Mouse (Mus musculus) heart, adult 2 months (tissue): ENCODE data around the gene Tesmin.

ENCODE experiments used
- CTCF ChIP-seq: fragments of 200-600 bp; IDR thresholded peaks from 2 replicates; pipeline ENCODE4 v1.8.1; 2022; ENCODE audit warnings: antibody characterized with exemption, mild to moderate bottlenecking, moderate library complexity
- EP300 ChIP-seq: fragments of 200-500 bp; IDR thresholded peaks from 2 replicates; pipeline ENCODE4 v1.6.1; 2011; ENCODE audit warnings: low read depth, low read length, control low read depth; ENCODE audit not compliant: insufficient read depth

DNA sequence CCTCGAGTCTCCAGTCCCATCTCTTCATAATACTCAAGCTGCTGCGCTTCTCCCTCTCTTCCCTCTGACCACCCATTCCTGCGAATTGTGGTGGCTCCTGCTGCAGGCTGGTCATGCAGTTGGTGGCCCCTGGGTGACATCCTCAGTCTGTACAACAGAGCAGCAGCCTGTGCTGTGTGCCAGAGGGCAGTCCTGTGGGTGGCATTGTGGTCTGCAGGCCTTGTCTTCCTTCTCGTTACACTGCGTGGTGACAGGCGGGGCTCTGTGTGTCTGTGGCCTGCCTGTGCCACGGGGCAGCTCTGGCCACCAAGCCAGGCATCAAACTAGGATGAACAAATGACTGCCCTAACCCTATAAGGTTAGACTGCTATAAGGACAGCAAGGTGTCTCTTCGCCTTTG, 49.5 kb upstream of the Tesmin start:
- TF ChIP-seq CTCF, result no peak
- TF ChIP-seq EP300, result no peak
